Mouse (Mus musculus): ENCODE measurements at regions not wholly inside any gene's neighbourhood (a gene's known extent, or its start where the extent isn't known, plus 50 kb on each side); places are given as distances from the start of the nearest gene placed in this dataset.
"Not testable (repeated sequence)": the region's sequence is repeated elsewhere in the genome, so short reads cannot be mapped to it uniquely, and the experiment has no call there.

- DNase-seq, result peak; percentile 50 to 57
Observed at GRCm38 (mm10) chr16:82899611-82900010, 71.4 kb downstream of the Gm21833 start.

- DNase-seq, result peak; percentile 21 to 46
Observed at GRCm38 (mm10) chr16:82920533-82920932, 92.4 kb downstream of the Gm21833 start.

GRCm38 (mm10) chr16:82958951-82959350, 130.8 kb downstream of the Gm21833 start:
- not testable (repeated sequence) for DNase-seq

- no peak for DNase-seq
Observed at GRCm38 (mm10) chr16:82991705-82992104, 163.5 kb downstream of the Gm21833 start.

GRCm38 (mm10) chr16:82997861-82998260, 169.7 kb downstream of the Gm21833 start:
- DNase-seq, result no peak

- DNase-seq, result no peak
Observed at GRCm38 (mm10) chr16:83021311-83021710, 193.1 kb downstream of the Gm21833 start.

GRCm38 (mm10) chr16:83063423-83063822, 235.2 kb downstream of the Gm21833 start:
- DNase-seq, result no peak

GRCm38 (mm10) chr16:83071488-83071887, 243.3 kb downstream of the Gm21833 start:
- no peak for DNase-seq

- DNase-seq, result no peak
Observed at GRCm38 (mm10) chr16:83092059-83092458, 263.9 kb downstream of the Gm21833 start.

- no peak for DNase-seq
Observed at GRCm38 (mm10) chr16:83111128-83111527, 282.9 kb downstream of the Gm21833 start.

- DNase-seq, result no peak
Observed at GRCm38 (mm10) chr16:83131876-83132275, 303.7 kb downstream of the Gm21833 start.

- DNase-seq, result no peak
Observed at GRCm38 (mm10) chr16:83173021-83173420, 344.8 kb downstream of the Gm21833 start.

GRCm38 (mm10) chr16:83193441-83193953, 365.3 kb downstream of the Gm21833 start:
- DNase-seq, result no peak

- DNase-seq, result no peak
Observed at GRCm38 (mm10) chr16:83197812-83198211, 369.6 kb downstream of the Gm21833 start.
